Mouse (Mus musculus): Measurements from ENCODE around the gene Zswim1.
"Not testable (repeated sequence)": the region's sequence is repeated elsewhere in the genome, so short reads cannot be mapped to it uniquely, and the experiment has no call there.

Gene Zswim1

GRCm38 (mm10) chr2:164831029-164831428, 8.5 kb downstream of the Zswim1 start:
- DNase-seq = no peak

DNA sequence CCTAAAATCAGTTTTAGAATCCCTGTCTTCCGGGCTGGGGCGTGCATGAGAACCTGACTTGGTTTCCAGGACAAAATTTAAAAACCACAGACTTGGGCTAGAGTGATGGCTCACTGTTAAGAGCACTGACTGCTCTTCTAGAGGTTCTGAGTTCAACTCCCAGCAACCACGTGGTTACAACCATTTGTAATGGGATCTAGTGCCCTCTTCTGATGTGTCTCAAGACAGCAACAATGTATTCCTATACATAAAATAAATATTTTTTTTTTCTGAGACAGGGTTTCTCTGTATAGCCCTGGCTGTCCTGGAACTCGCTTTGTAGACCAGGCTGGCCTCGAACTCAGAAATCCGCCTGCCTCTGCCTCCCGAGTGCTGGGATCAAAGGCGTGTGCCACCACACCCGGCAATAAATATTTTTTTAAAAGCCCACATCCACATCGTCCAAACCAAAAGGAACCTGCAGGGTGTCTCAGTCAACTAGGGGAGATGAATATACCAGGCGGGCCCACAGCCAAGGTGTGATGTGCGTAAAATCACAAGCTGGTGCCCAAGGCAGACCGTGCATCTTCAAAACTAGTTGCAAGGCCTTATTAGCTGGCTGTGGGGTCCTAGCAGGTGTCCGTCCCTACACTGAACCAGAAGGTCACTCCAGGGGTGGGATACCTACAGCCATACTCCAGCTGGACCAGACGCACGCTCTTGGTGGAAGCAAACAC, 9.7 kb downstream of the Zswim1 start:
- peak; percentile 59 to 73 for DNase-seq

DNA sequence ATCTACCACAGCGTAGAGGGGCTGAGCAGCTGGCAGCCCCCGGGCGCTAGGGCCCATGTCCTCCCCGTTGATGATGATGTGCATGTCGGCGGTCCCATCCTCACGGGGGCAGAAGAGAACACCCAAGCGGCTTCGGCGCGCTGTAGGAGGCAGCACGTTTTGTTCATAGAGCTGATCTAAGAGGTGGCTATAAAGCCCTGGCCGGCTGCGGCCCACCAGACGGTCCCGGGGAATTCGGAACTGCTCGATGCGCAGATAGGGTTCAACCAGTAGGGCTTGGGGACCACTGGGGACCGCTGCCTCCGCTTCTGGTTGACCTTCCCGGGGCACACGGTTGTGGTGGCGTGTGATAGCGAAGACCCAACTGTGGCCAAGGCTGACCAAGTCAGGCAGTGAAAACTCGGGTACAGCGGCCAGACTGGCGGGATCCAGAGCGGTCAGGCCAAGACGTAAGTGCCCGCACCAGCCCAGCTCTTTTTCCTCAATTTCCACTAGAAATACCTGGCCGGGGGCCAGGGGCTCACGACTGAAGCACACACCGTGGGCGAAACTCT, 10.3 kb downstream of the Zswim1 start, which contains the start of gene Ctsa:
Gene Ctsa (plus strand): TSS at position 126 of the 554 bp plus-strand sequence.
- peak; percentile 77 to 80 for DNase-seq

GRCm38 (mm10) chr2:164833314-164833959, 11.0 kb downstream of the Zswim1 start, which contains the start of gene Neurl2:
Gene Neurl2 (minus strand): TSS chr2:164833456.
- peak; percentile 93 for DNase-seq

- peak in 1 of 2 experiments; percentile 40 for DNase-seq
Observed at GRCm38 (mm10) chr2:164834531-164834930, 12.0 kb downstream of the Zswim1 start.

GRCm38 (mm10) chr2:164835164-164835563, 12.7 kb downstream of the Zswim1 start:
- DNase-seq = no peak

- DNase-seq = peak in 1 of 2 experiments; percentile 53
Observed at GRCm38 (mm10) chr2:164845782-164846181, 23.3 kb downstream of the Zswim1 start.

GRCm38 (mm10) chr2:164850061-164850460, 27.6 kb downstream of the Zswim1 start:
- DNase-seq = no peak

DNA sequence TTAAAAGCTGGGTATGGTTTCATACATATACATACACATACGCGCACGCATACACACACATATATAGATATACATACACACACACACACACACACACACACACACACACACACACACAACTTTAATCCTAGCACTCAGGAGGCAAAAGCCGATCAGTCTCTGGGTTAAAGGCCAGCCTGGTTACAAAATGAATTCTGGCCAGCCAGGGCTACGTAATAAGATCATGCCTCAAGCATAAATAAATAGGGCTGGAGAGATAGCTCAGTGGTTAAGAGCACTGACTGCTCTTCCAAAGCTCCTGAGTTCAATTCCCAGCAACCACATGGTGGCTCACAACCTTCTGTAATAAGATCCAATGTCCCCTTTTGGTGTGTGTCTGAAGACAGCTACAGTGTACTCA, 33.1 kb downstream of the Zswim1 start:
- not testable (repeated sequence) for DNase-seq

DNA sequence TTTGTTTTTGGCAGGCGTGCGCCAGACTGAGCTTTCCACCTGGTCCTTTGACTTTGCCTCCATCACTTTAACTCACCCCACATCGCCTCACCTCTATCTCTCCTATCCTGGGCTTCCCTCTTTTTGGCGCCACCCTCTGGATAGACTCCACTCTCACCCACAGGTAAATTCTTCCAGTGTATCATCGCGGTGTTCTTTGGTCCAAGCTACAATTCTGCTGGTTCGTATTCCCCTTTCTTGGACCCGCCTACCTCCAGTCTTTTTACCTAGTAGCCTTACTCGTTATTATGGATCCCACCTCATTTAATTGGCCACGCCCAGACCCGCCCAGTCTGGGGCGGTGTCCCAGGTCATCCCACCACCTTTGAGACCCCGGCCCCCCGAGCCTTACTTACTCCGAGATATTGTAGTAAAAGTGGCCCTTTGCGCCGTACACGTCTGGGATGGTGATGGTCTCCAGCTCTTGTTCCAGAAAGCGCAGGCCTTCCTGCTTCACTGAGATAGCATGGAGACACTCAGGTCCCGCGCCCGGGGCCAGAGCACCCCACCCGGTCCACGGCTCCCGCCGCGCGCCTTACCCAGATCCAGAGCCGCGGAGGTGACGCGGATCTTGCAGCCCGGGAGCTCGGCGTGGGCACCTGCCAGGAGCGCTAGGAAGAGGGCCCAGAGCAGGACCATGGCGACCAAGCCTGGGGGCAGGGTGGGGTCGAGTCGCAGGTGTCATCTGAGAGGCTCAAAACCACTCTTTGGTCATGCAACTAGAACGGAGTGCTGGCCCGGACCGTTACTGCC, 34.0 kb downstream of the Zswim1 start:
- peak in 1 of 2 experiments; percentile 48 for DNase-seq

DNA sequence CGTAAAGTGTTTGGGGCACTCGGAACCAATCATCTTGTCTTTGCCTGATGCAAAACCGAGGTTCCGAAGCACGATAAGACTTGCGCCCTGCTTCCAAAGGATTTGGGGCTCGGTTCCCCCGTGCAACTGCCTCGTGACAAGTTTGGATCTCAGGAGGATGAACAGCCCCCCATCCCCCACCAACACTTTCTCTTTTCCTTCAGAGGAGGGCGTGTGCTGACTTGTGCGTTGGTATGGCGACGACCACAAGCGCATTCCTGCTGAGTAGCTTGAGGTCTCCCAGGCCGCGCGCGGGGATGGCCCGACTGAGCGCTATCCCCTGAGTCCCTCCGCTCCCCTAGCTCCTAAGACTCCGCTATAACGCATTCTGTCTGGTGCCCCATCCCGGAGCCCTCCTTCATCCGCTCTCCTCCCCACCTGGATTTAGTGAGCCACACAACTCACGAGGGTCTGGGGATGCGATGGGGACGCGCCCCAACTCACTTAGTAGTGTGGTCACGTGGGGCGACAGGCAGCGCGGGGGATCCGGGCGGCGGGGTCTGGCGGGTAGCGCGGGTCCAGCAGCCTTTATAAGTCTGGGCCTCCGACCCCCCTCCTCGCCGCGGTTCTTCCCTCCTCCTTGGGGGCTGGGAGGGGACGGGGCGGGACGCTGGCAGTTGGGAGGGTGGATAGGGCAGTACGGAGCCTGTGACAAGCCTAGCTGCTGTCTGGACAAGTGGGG, 34.8 kb downstream of the Zswim1 start, which contains the start of gene Pltp:
Gene Pltp (minus strand): TSS at position 611 of the 721 bp plus-strand sequence.
- peak in 1 of 2 experiments; percentile 44 for DNase-seq

- no peak for DNase-seq
Observed at GRCm38 (mm10) chr2:164857842-164858553, 35.5 kb downstream of the Zswim1 start.

DNA sequence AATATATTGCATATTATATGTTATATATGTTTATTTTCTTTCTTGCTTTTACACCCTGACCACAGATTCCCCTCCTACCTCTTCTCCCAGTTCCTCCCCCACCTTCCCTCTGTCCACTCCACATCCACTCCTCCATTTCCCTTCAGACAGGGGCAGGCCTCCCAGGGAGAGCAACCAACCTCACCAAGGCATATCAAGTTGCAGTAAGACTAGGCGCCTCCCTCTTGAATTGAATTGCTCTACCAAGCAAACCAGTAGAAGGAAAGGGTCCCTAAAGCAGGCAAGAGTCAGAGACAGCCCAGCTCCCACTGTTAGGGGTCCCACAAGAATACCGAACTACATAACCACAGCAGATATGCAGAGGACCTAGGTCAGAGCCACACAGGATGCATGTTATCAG, 36.7 kb downstream of the Zswim1 start:
- DNase-seq = no peak

- DNase-seq = no peak
Observed at GRCm38 (mm10) chr2:164859640-164860432, 37.4 kb downstream of the Zswim1 start.

GRCm38 (mm10) chr2:164861094-164861493, 38.6 kb downstream of the Zswim1 start:
- no peak for DNase-seq

DNA sequence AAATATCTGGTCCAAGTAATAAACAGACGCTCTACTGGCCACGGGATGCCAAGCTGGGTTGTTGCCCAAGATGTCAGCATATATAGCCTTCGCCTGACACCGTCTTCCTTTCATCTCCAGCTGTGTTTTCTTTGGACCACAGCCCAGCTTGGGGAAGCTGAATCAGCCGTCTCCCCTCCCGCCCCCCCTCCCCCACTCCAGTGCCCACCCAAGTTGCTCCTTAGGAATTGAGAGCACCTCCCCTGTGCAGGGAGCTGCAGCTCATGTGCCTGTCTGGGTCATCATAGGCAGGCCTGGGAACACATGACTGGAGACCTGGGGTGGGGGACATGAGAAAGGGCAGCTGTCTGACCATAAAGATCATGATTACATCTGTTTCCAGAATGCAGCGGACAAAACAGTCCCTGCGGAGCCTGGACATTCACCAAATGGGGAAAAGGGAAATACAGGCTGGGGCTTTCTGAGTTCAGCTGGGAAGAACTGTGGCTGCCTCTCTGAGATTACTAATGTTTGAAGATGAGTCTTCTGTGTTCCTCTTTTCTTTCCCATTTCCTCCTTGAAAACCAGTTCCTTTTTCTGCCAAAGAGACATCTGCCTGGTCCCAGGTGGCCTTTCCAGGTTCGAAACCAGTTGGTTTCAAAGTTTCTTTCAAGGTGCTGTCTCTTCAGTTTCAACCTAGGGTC, 39.8 kb downstream of the Zswim1 start:
- peak in 1 of 2 experiments; percentile 69 for DNase-seq

- DNase-seq = not testable (repeated sequence)
Observed at GRCm38 (mm10) chr2:164863411-164863810, 40.9 kb downstream of the Zswim1 start.

- no peak for DNase-seq
Observed at GRCm38 (mm10) chr2:164864593-164864992, 42.1 kb downstream of the Zswim1 start.

- no peak for DNase-seq
Observed at GRCm38 (mm10) chr2:164866741-164867551, 44.5 kb downstream of the Zswim1 start.

Measured in cerebellum, postnatal 14 days (tissue).